Mouse (Mus musculus): ENCODE results near the gene Secisbp2l.

Gene Secisbp2l

GRCm38 (mm10) chr2:125783868-125784267, 1.2 kb upstream of the Secisbp2l start:
- DNase-seq (ENCODE audit: low read depth): no peak

GRCm38 (mm10) chr2:125781978-125782718, 522 bp downstream of the Secisbp2l start:
- DNase-seq (ENCODE audit: low read depth): no peak

GRCm38 (mm10) chr2:125781006-125781405, 1.7 kb downstream of the Secisbp2l start:
- DNase-seq (ENCODE audit: low read depth): no peak

GRCm38 (mm10) chr2:125778380-125778779, 4.3 kb downstream of the Secisbp2l start:
- DNase-seq (ENCODE audit: low read depth): no peak

GRCm38 (mm10) chr2:125777018-125777417, 5.7 kb downstream of the Secisbp2l start:
- DNase-seq (ENCODE audit: low read depth): peak; percentile 56

- no peak for DNase-seq (ENCODE audit: low read depth)
Measured at GRCm38 (mm10) chr2:125775661-125776060, 7.0 kb downstream of the Secisbp2l start.

- DNase-seq (ENCODE audit: low read depth): no peak
Measured at GRCm38 (mm10) chr2:125774846-125775245, 7.8 kb downstream of the Secisbp2l start.

- peak; percentile 33 for DNase-seq (ENCODE audit: low read depth)
Measured at GRCm38 (mm10) chr2:125765029-125765428, 17.6 kb downstream of the Secisbp2l start.

GRCm38 (mm10) chr2:125764531-125764930, 18.1 kb downstream of the Secisbp2l start:
- DNase-seq (ENCODE audit: low read depth): no peak

- no peak for DNase-seq (ENCODE audit: low read depth)
Measured at GRCm38 (mm10) chr2:125749330-125749729, 33.3 kb downstream of the Secisbp2l start.

GRCm38 (mm10) chr2:125739338-125739737, 43.3 kb downstream of the Secisbp2l start:
- DNase-seq (ENCODE audit: low read depth): no peak

GRCm38 (mm10) chr2:125738718-125739117, 44.0 kb downstream of the Secisbp2l start:
- DNase-seq (ENCODE audit: low read depth): no peak

- no peak for DNase-seq (ENCODE audit: low read depth)
Measured at GRCm38 (mm10) chr2:125736025-125736343, 46.7 kb downstream of the Secisbp2l start.

- DNase-seq (ENCODE audit: low read depth): peak; percentile 15
Measured at GRCm38 (mm10) chr2:125735333-125736024, 47.2 kb downstream of the Secisbp2l start.

- DNase-seq (ENCODE audit: low read depth): no peak
Measured at GRCm38 (mm10) chr2:125734741-125735140, 47.9 kb downstream of the Secisbp2l start.

GRCm38 (mm10) chr2:125731763-125732560, 50.7 kb downstream of the Secisbp2l start:
- DNase-seq (ENCODE audit: low read depth): peak; percentile 90

GRCm38 (mm10) chr2:125724546-125725114, 58.0 kb downstream of the Secisbp2l start:
- DNase-seq (ENCODE audit: low read depth): peak; percentile 64

GRCm38 (mm10) chr2:125724086-125724430, 58.6 kb downstream of the Secisbp2l start, which contains the start of gene Shc4:
Gene Shc4 (minus strand): TSS chr2:125724148.
- DNase-seq (ENCODE audit: low read depth): no peak

- DNase-seq (ENCODE audit: low read depth): peak; percentile 42
Measured at GRCm38 (mm10) chr2:125723408-125724085, 59.1 kb downstream of the Secisbp2l start.

GRCm38 (mm10) chr2:125723086-125723407, 59.6 kb downstream of the Secisbp2l start:
- no peak for DNase-seq (ENCODE audit: low read depth)

- DNase-seq (ENCODE audit: low read depth): no peak
Measured at GRCm38 (mm10) chr2:125716599-125716998, 66.1 kb downstream of the Secisbp2l start.

- no peak for DNase-seq (ENCODE audit: low read depth)
Measured at GRCm38 (mm10) chr2:125706510-125706921, 76.2 kb downstream of the Secisbp2l start.
